In the genomic region with DNA sequence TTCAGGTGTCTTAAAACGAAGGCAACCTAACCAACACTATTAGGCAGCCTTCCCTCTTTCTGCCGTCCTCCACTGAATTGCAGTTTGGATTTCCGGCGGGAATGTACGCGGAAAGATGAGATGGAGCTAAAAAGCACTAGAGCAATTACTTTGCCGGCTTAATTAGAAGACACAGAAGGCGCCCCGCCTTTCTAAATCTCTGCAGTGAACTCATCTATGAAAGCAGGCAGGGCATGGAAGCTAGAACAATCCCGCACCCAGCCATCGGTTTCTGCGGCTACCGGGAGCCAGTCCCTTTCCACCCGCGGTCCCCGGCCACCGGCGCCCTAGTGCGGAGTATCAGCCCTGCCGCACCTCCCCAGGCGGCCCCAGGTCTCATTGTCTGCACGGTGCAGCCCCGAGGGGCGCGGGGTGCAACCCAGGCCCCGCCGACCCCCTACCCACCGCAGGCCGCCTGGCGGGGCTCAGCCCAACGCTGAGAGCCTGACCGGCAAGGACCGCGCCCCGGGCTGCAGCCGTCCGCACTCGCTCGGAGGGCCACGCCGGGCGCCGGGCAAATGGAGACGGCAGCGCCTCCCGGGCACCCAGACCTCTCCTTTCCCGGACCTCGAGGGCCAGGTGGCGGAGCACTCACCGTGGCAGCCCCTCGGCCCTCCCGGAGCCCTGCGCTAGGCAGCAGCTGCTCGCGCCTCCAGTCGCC, we compare ENCODE assay signal across 8 mouse cellular contexts. TPM values are rescaled to one million over a fixed set of nuclear protein-coding genes. Genes with fewer than 3 reads are reported as not detected.
DNase-seq lines count a peak whose midpoint lies in the region; ATAC-seq lines count a peak whose summit lies in the region.

No protein-coding gene starts in this region.

- peak overlapping the region; percentile 96 for H3K27ac ChIP-seq in forebrain, embryonic 14.5 days (ENCODE audit: low read depth, low read length)
- H3K27ac ChIP-seq in limb, embryonic 12.5 days: peak overlapping the region; percentile 91
- H3K27ac ChIP-seq in midbrain, embryonic 15.5 days: peak overlapping the region; percentile 98

- peaks cover 6% of the 10 kb centered on the region; the same call in 1 of the 2 replicates for H3K4me1 ChIP-seq in forebrain, embryonic 14.5 days (ENCODE audit: control insufficient read depth, insufficient read depth, low read length)
- H3K4me1 ChIP-seq in limb, embryonic 12.5 days (replicated peaks): peaks cover 12% of the 10 kb centered on the region
- H3K4me1 ChIP-seq in midbrain, embryonic 15.5 days: peaks cover 11% of the 10 kb centered on the region

- peak overlapping the region; percentile 59 for H3K4me2 ChIP-seq in forebrain, embryonic 14.5 days (ENCODE audit: low read length)
- H3K4me2 ChIP-seq in limb, embryonic 12.5 days: peak overlapping the region; percentile 77
- peak overlapping the region; percentile 75 for H3K4me2 ChIP-seq in midbrain, embryonic 15.5 days

- no peaks in the 10 kb centered on the region for H3K27me3 ChIP-seq in forebrain, embryonic 14.5 days (replicated peaks; ENCODE audit: control insufficient read depth, insufficient read depth, low read length)
- no peaks in the 10 kb centered on the region for H3K27me3 ChIP-seq in limb, embryonic 12.5 days
- no peaks in the 10 kb centered on the region for H3K27me3 ChIP-seq in midbrain, embryonic 15.5 days (replicated peaks)

- H3K4me3 ChIP-seq in forebrain, embryonic 14.5 days (ENCODE audit: low read depth, low read length): peak overlapping the region; percentile 97
- peak overlapping the region; percentile 94 for H3K4me3 ChIP-seq in limb, embryonic 12.5 days (replicated peaks)
- peak overlapping the region; percentile 68 for H3K4me3 ChIP-seq in midbrain, embryonic 15.5 days

- no peaks in the 10 kb centered on the region for H3K9me3 ChIP-seq in forebrain, embryonic 14.5 days (replicated peaks; ENCODE audit: control insufficient read depth, low read length)
- H3K9me3 ChIP-seq in limb, embryonic 12.5 days: no peaks in the 10 kb centered on the region
- H3K9me3 ChIP-seq in midbrain, embryonic 15.5 days: no peaks in the 10 kb centered on the region

- DNase-seq in kidney, adult 18-20 months: peak; percentile 66
- no peak for DNase-seq in kidney, adult 11 months
- DNase-seq in MN1 (ENCODE audit: low spot score): peak; percentile 48
- peak; percentile 75 for DNase-seq in forebrain, embryonic 14.5 days (ENCODE audit: low spot score)
- peak; percentile 49 for DNase-seq in induced T-regulatory cell, adult 2 months (ENCODE audit: low read depth)
- peak; percentile 58 for DNase-seq in thymus, postnatal 25 days

- WGBS in forebrain, embryonic 14.5 days: under 1% methylated on average over 55 of the region's 56 CpGs
- WGBS in limb, embryonic 12.5 days: under 1% methylated on average over 55 of the region's 56 CpGs
- under 1% methylated on average over 55 of the region's 56 CpGs for WGBS in midbrain, embryonic 15.5 days

- peak overlapping the region; percentile 98 for H3K9ac ChIP-seq in forebrain, embryonic 14.5 days (ENCODE audit: low read length)
- H3K9ac ChIP-seq in limb, embryonic 12.5 days (replicated peaks): peak overlapping the region; percentile 90
- peak overlapping the region; percentile 84 for H3K9ac ChIP-seq in midbrain, embryonic 15.5 days

- H3K36me3 ChIP-seq in forebrain, embryonic 14.5 days (ENCODE audit: control insufficient read depth, insufficient read depth, low read length): no peaks in the 10 kb centered on the region
- H3K36me3 ChIP-seq in limb, embryonic 12.5 days: no peaks in the 10 kb centered on the region; the same call in 1 of the 2 replicates
- H3K36me3 ChIP-seq in midbrain, embryonic 15.5 days (replicated peaks): no peaks in the 10 kb centered on the region

- ATAC-seq in forebrain, embryonic 14.5 days: peak; percentile 73
- peak; percentile 77 for ATAC-seq in limb, embryonic 12.5 days (ENCODE audit: insufficient number of reproducible peaks, insufficient read depth, low FRiP score, low TSS enrichment, low read depth)
- peak; percentile 81 for ATAC-seq in midbrain, embryonic 15.5 days (replicated peaks)

RNA-seq across cellular contexts. Expression of gene Raph1, which starts 0.8 kb away (rescaled TPM):
- polyA plus RNA-seq in forebrain, embryonic 14.5 days (2014; fragmentation: Nextera tagmentation; extraction: Ambion mirVana): 20.9 and 21.0 TPM in 2 replicates
- polyA plus RNA-seq in limb, embryonic 12.5 days (2016; fragmentation: Nextera tagmentation; extraction: Ambion mirVana): 21.0 and 22.0 TPM in 2 replicates
- 27.1 and 28.3 TPM in 2 replicates for polyA plus RNA-seq in midbrain, embryonic 15.5 days (2015; fragmentation: Nextera tagmentation; extraction: Ambion mirVana)
